Mouse (Mus musculus): ENCODE measurements around the gene Loxl1.

DNA sequence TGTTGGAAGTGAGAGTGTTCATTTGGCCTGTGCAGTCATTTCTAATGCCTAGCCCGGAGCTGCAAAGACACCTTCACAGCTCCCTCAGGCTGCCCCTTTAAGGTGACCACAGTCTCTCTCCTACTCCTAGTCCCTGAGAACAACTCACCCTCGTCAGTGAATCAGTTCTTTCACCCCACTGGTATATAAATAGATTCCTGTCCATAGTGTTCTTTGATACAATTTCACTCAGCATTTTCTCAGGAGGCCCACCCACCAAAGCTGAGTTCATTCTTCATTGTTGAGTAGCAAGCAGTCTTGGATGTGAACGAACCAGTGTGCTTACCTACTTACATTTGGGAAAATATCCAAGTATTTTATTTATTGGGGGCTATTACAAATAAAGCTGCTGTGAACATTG is 38.4 kb downstream of the Loxl1 start:
- no peak for TF ChIP-seq CTCF (IDR thresholded peaks at IDR 0.05)
- TF ChIP-seq POLR2A (IDR thresholded peaks at IDR 0.05; ENCODE audit: insufficient read depth, low read depth, low read length), result no peak

Measured in heart, adult 2 months (tissue).